Mouse (Mus musculus): ENCODE results near the gene Mybpc3.

DNA sequence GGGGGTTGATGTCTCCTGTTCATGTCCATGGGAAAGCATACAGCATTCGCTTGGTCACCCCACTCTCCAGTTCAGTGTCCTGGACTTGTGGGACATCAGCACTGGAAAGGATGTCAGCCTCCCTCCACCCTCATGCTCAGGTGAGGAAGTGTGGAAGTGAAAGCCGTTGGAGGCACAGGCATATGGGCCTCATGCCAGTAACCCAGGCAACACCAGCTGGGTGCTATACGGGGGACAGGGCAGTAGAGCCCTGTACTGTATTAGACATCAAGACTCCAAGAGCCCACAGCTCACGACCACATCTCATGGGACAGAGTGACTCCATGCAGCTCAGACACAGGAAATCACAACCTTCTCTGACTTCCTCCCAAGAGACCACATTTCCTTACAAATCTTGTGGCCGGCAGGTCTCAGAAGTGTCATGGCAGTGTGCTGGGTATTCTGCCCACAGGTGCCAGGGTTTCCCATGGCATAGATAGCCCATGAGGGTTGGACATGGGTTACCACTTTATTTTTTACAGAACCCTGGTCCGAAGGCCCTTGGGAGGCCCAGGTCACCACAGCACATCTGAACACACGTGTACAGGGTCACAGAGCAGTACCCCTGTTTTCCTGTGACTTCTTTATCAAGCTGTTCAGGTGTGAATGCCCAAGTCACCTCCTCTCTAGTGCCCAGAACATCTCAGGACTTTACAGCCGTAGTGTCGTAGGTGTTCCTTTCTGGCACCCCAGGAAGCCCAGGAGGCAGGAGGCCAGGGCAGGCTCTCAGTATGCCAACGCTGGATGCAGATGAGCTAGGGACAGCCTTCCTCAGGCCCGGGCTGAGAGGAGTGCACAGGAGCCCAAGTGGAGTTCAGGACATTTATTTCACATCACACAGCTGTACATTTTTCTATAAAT is 18.8 kb downstream of the Mybpc3 start:
- TF ChIP-seq POLR2A (IDR thresholded peaks at IDR 0.05; ENCODE audit: borderline replicate concordance, extremely low read depth, low read depth, low read length) (no peak), CTCF (IDR thresholded peaks at IDR 0.05; ENCODE audit: insufficient read depth, low read length) (no peak)

All from lung, adult 2 months (tissue).